Mouse (Mus musculus) spleen, adult 2 months (tissue): ENCODE data around the gene Eif5a.

ENCODE experiments used
- CTCF ChIP-seq: fragments of 200-500 bp; IDR thresholded peaks from 2 replicates; pipeline ENCODE4 v1.5.1; 2011; ENCODE audit warnings: mild to moderate bottlenecking, inconsistent platforms; ENCODE audit not compliant: insufficient read depth, insufficient read length, insufficient replicate concordance; ENCODE audit errors: extremely low read depth
- POLR2A ChIP-seq: fragments of 200-500 bp; IDR thresholded peaks from 2 replicates; pipeline ENCODE4 v1.6.1; 2011; ENCODE audit warnings: low read depth, low read length, inconsistent platforms

DNA sequence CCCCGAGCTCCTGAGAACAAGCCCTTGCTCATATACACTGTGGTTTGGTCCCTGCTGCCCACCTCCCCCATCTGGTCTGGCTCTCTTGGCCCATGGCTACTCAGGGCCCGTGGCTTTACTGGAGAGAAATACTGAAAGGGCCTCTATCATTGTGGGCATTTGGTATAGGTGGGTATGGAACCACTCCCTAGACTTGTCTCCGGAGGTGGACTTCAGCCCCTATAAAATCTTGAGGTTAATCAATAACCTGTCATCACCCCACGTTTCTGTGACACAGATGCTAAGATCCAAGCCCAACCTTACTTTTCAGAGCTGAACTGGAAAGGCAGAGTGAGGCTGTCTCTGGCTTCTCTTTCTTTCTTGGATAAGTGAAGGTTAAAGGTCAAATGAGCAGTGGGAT lies 47.0 kb upstream of the Eif5a start:
- TF ChIP-seq POLR2A (no peak), CTCF (no peak)
